Mouse (Mus musculus): ENCODE results near the gene Lrrc25. TPM values are rescaled to one million over a fixed set of nuclear protein-coding genes. Genes with fewer than 3 reads are reported as not detected.

Gene Lrrc25
- total and polyA plus RNA-seq, 2 experiments from 2014 or later: 1.3 to 3.3 TPM

DNA sequence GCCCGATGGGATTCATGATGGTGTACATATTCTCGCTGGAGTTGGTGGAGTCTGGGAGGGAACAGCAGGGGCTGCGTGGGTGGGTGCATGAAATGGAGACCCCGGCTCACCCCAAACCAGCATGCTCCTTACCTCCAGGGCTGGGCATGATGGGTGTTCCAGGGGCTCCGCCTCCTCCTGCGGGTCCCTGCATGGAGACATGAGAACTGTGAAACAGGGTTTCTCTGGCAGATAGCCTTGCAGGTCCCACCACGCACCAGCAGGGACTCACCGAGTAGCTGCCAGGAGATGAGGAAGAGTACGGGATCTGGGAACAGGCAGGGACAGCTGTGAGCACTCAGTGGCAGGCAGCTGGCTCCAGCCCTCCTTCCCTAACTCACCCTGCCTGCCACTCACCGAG lies 17.2 kb upstream of the Lrrc25 start:
- Histone ChIP-seq H3K27me3 (ENCODE audit: insufficient read depth, low read length) (no peaks in the 10 kb centered on the region), H3K4me3 (ENCODE audit: low read length) (peak overlapping the region; percentile 31; the same call in 1 of the 2 replicates), H3K4me2 (ENCODE audit: low read depth, low read length) (peak overlapping the region; percentile 59), H3K9ac (replicated peaks; ENCODE audit: low read length) (no peak overlapping the region), H3K9me3 (ENCODE audit: low read length) (no peaks in the 10 kb centered on the region), H3K4me1 (ENCODE audit: insufficient read depth, low read length) (peaks cover 34% of the 10 kb centered on the region), H3K36me3 (ENCODE audit: insufficient read depth, low read length) (no peaks in the 10 kb centered on the region), H3K27ac (no peak overlapping the region)
- 15% methylated on average over 10 of the region's 10 CpGs for WGBS
- TF ChIP-seq CTCF (IDR thresholded peaks at IDR 0.05; ENCODE audit: low read depth): no peak
- DNase-seq (ENCODE audit: low spot score) (no peak), ATAC-seq (no peak)

DNA sequence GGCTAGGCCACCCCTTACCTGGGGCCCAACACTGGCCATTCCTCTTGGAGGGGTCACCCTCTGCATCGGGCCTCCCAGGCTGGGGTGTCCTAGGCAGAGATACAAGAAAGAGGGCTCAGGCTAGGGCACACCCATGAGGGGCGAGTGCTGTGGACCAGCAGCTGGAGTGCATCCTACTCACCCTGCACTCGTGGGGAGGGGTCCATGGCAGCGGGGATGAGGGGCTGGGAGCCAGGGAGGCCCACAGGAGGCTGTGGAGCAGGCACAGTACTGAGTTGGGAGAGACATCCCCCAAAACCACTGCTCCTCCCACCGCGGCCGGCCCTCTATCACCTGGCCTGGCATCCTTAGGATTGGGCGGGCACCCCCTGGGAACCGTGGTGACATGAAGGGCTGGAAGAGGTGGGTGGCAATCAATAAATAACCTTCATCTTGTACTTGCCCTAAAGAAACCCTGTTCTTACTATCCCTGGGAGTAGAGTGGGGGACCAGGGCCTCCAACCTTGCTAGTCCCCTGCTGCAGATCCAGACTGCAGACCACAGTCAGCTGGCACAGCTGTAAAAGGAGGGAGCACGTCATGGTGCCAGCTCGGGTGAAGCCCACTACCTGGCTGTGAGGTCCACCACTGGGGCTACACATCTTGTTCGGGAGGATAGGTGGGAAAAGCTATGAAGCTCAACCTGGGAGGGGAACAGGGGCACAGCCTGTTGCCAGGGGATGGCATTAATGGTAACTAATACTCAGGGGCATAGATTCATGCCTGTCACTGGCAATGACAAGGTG lies 16.3 kb upstream of the Lrrc25 start:
- Histone ChIP-seq H3K4me2 (ENCODE audit: low read depth, low read length) (no peak overlapping the region), H3K4me1 (ENCODE audit: insufficient read depth, low read length) (peaks cover 31% of the 10 kb centered on the region)
- 77% methylated on average over 12 of the region's 12 CpGs for WGBS

DNA sequence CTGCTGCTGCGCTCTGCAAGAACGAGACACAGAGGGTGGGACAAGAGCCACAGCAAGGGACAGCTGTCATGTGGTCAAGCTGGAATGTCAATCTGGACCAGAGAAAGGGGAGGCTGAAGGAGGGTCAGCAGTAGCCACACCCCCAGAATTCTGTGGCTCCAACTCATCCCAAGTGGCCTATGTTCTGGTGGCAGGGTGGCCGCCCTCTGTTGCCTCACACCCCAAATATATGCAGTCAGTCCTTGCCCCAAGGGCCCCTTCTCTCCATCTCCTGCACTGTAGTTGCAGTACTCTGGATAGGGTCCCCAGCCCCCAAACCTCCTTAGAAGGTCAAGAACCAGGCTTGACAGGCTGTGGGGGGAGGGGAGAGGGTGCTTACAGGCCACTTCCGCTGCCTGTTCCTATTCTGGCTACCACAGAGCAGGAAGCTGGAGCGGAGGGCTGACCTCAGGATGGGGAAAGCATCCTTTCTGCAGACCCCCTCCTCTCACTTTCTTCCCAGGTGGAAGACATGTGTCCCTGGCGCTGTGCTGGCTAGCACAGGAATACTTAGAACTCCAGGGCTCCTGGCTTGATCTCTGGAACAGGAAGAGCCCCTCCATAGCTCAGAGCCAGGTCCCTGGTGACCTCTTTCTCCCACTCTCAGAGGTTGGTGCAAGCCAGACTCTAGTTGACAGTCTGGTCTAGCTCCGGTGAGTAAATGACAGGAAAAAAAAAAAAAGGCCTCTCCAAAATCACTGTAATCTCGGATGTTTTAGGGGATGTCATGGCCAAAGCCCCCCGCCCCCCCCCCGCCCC lies 15.3 kb upstream of the Lrrc25 start:
- no peaks in the 10 kb centered on the region for H3K27me3 ChIP-seq (ENCODE audit: insufficient read depth, low read length)
- no peaks in the 10 kb centered on the region for H3K9me3 ChIP-seq (ENCODE audit: low read length)
- ATAC-seq (no peak), DNase-seq (ENCODE audit: low spot score) (peak; percentile 27)
- H3K36me3 ChIP-seq (ENCODE audit: insufficient read depth, low read length): no peaks in the 10 kb centered on the region
- peak overlapping the region; percentile 48 for H3K4me2 ChIP-seq (ENCODE audit: low read depth, low read length)
- TF ChIP-seq CTCF (IDR thresholded peaks at IDR 0.05; ENCODE audit: low read depth): no peak
- H3K27ac ChIP-seq: peak overlapping the region; percentile 80
- H3K4me3 ChIP-seq (ENCODE audit: low read length): peak overlapping the region; percentile 14; the same call in 1 of the 2 replicates
- 17% methylated on average over 10 of the region's 10 CpGs for WGBS
- peaks cover 24% of the 10 kb centered on the region for H3K4me1 ChIP-seq (ENCODE audit: insufficient read depth, low read length)
- peak overlapping the region; percentile 13; the same call in 1 of the 2 replicates for H3K9ac ChIP-seq (replicated peaks; ENCODE audit: low read length)

More for the DNA sequence above, 16.3 kb upstream of the Lrrc25 start:
- ATAC-seq: no peak
- no peak overlapping the region for H3K4me3 ChIP-seq (ENCODE audit: low read length)
- H3K36me3 ChIP-seq (ENCODE audit: insufficient read depth, low read length): no peaks in the 10 kb centered on the region
- H3K9ac ChIP-seq (replicated peaks; ENCODE audit: low read length): no peak overlapping the region
- H3K27me3 ChIP-seq (ENCODE audit: insufficient read depth, low read length): no peaks in the 10 kb centered on the region
- H3K9me3 ChIP-seq (ENCODE audit: low read length): no peaks in the 10 kb centered on the region
- no peak for TF ChIP-seq CTCF (IDR thresholded peaks at IDR 0.05; ENCODE audit: low read depth)
- DNase-seq (ENCODE audit: low spot score): no peak
- no peak overlapping the region for H3K27ac ChIP-seq

DNA sequence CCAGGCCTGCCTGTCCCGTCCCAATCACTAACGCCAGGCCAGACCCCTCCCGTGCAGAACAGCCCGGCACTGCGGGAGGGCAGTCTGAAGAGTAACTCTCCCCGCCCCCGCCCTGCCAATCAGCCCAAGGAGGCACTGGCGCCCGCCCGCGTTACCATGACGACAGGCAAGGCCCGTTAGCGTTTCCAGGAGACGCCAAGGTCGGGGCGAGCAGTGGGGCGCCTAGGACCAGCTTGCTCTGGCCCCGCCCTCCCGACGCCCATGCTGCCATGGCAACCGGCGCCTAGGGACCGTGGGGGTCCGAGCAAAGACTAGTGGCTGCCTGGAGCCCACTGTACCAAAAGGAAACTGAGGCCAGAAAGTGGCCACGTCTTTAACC lies 14.7 kb upstream of the Lrrc25 start:
- WGBS: 1% methylated on average over 26 of the region's 26 CpGs
- Histone ChIP-seq H3K9me3 (ENCODE audit: low read length) (no peaks in the 10 kb centered on the region), H3K4me1 (ENCODE audit: insufficient read depth, low read length) (peaks cover 24% of the 10 kb centered on the region), H3K4me3 (ENCODE audit: low read length) (peak overlapping the region; percentile 14; the same call in 1 of the 2 replicates), H3K27me3 (ENCODE audit: insufficient read depth, low read length) (no peaks in the 10 kb centered on the region), H3K4me2 (ENCODE audit: low read depth, low read length) (peak overlapping the region; percentile 48), H3K9ac (replicated peaks; ENCODE audit: low read length) (0 out of 2 replicates have a peak overlapping the region, but pooled peaks have one; percentile 13), H3K27ac (peak overlapping the region; percentile 80; the same call in 1 of the 2 replicates), H3K36me3 (ENCODE audit: insufficient read depth, low read length) (no peaks in the 10 kb centered on the region)
- no peak for TF ChIP-seq CTCF (IDR thresholded peaks at IDR 0.05; ENCODE audit: low read depth)
- DNase-seq (ENCODE audit: low spot score) (peak; percentile 95), ATAC-seq (peak; percentile 63)

DNA sequence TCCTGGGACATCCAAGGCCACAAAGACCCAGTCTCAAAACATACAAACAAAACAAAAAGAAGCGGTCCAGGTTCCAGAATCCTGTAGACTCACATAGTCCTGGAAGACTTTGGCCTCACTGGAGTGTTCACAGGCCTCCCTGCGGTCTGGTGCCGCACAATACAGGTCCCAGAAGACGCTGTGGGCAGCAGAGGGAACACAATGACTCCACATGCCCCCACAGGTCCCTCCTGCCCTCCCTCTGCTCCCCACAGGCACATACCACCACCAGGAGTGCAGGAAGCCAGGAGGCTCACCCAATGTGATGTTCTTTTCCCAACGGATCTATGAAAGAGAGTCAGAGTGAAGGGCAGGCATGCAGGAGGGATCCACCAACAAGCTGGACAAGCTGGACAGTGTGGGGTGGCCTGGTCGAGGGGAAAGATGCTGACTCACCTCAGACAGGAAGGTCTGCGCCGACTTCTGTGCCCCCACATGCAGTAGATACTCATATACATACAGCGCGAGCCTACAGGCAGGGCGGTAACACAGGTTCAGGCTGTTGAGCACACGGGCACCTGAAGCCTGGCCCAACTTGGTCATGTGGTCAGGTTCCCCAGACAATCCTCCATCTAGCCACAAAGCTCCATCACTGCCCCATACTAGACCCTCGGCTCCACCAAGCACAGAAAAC lies 13.7 kb upstream of the Lrrc25 start:
- H3K36me3 ChIP-seq (ENCODE audit: insufficient read depth, low read length): no peaks in the 10 kb centered on the region
- no peak overlapping the region for H3K4me2 ChIP-seq (ENCODE audit: low read depth, low read length)
- H3K27ac ChIP-seq: no peak overlapping the region
- H3K4me3 ChIP-seq (ENCODE audit: low read length): no peak overlapping the region
- no peak for TF ChIP-seq CTCF (IDR thresholded peaks at IDR 0.05; ENCODE audit: low read depth)
- no peaks in the 10 kb centered on the region for H3K27me3 ChIP-seq (ENCODE audit: insufficient read depth, low read length)
- ATAC-seq (no peak), DNase-seq (ENCODE audit: low spot score) (no peak)
- WGBS: 89% methylated on average over 13 of the region's 13 CpGs
- no peak overlapping the region for H3K9ac ChIP-seq (replicated peaks; ENCODE audit: low read length)
- H3K9me3 ChIP-seq (ENCODE audit: low read length): no peaks in the 10 kb centered on the region
- peaks cover 32% of the 10 kb centered on the region for H3K4me1 ChIP-seq (ENCODE audit: insufficient read depth, low read length)

DNA sequence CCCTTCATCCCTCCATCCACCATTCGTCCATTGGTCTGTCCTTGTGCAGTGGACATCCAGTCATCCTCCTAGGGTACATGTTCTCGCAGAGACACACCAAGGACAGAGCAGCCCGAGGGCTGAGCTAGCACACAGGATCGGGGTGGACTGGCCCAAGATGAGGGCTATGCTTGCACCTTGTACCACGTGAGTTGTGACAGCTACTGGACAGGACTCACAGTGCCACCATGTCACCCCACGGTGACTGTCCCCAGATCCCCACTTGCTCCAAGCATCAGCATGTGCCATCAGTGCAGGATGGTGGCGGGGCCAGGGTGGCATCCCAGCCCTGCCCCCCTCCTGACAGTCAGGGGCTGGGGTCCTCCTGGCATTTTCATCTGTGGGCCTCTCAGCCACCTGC lies 11.4 kb upstream of the Lrrc25 start:
- DNase-seq (ENCODE audit: low spot score) (no peak), ATAC-seq (no peak)
- Histone ChIP-seq H3K27ac (no peak overlapping the region), H3K4me3 (ENCODE audit: low read length) (no peak overlapping the region), H3K9ac (replicated peaks; ENCODE audit: low read length) (no peak overlapping the region), H3K9me3 (ENCODE audit: low read length) (no peaks in the 10 kb centered on the region), H3K4me2 (ENCODE audit: low read depth, low read length) (no peak overlapping the region), H3K4me1 (ENCODE audit: insufficient read depth, low read length) (peaks cover 28% of the 10 kb centered on the region), H3K36me3 (ENCODE audit: insufficient read depth, low read length) (no peaks in the 10 kb centered on the region), H3K27me3 (ENCODE audit: insufficient read depth, low read length) (no peaks in the 10 kb centered on the region)
- WGBS: 78% methylated on average over 7 of the region's 7 CpGs
- no peak for TF ChIP-seq CTCF (IDR thresholded peaks at IDR 0.05; ENCODE audit: low read depth)
